Mouse (Mus musculus) layer of hippocampus, adult 11-12 months (tissue): Measurements from ENCODE around the gene Mast4.

Experiments used
- DNase-seq: peaks from one replicate; pipeline ENCODE4 v3.0.0; 2022; ENCODE audit warnings: low spot score

Gene Mast4

DNA sequence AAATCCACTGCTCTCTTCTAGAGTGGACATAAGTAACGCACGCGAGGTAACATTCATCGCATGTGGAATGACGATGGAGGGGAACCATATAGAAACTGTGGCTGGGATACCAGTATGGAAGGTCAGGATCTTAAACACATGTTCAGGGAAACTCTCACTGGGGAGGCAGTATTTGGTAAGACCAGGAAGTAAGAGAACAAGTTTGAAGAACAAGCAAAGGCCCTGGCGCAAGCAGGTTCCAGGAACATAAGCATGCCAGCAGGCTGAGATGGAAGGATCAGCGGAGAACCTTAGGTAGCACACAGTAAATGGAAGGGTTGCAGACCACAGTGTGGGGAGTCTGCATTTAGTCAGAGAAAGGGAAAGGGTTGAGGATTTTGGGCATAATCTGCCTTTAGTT lies 473.6 kb downstream of the Mast4 start:
- no peak for DNase-seq

DNA sequence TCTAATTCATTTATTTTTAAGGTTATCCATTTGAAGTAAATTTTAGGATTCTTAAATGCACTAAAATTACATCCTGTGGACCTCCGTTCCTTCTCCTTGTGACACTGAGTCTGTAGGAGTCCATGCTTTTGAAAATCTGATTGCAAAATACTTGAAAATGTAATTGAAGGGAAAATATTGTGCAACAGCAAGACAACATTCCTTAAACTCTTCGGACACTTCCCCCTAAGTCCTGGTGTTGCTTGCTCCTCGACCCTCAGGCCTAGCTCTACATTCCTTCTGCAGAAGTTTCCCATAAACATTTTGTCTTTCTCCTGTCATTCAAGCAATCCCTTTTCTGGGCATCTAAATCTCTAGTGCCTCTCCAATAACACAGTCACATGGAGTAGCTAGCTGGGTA lies 474.2 kb downstream of the Mast4 start:
- DNase-seq, result no peak

DNA sequence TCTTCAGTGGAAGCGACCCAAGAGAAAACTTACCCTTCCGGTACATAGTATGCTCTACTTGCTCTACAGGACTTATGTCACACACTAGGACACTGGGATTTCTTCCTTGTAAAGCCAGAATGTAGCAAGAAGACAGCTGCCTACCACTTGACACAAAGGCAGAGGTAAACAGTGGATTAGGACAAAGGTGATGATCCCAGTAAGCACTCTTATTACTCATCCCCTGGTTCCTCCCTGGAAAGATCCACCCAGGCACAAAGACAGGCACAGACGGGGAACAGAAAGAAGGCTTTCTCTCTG lies 476.8 kb downstream of the Mast4 start:
- DNase-seq, result no peak

DNA sequence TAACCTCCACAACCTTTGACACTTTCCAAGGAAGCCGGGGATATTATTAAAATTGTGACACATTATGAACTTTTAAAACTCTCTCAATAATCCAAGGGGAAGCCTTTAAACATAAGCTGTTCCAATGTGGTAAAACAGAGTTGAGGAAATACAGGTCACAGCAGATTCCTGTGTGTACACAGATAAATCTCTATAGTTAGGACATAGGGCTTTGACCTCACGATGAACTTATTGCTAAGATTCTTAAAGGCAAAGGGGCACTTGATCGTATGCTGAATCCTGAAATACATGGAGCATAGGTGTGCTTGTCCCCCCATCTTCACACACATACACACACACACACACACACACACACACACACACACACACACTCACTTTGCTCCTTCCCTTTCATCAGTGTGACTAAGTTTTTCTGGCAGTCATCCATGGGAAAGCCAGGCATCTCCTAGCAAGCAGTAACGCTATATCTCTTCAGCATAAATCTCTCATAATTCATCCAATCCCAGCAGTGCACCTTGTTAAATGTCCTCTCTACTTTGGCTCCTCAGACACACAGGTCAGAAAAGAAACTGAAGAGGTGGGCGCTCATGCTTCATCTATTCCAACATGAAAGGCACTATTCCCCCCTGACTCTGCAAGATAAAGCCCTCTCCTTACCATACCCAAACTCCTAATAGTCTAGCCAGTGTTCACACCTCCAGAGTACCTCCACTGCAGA lies 477.3 kb downstream of the Mast4 start:
- DNase-seq, result no peak

DNA sequence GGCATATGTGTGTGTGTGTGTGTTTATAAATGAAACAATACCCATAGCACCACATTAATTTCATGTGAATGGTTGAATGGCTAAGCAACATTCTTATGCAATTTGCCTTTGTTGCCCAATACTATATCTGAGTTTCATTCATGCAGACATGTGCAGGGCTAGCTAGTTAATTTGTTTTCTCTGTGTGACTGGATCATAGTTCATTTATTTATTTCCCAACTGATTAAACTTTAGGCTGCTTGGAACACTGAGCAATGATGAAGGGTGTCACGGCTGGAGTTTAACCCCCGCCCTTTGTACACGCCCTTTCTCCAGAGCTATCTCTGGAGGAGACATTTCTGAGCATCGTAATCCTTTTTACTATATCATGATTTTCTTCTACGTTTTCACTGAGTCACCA lies 481.4 kb downstream of the Mast4 start:
- no peak for DNase-seq

DNA sequence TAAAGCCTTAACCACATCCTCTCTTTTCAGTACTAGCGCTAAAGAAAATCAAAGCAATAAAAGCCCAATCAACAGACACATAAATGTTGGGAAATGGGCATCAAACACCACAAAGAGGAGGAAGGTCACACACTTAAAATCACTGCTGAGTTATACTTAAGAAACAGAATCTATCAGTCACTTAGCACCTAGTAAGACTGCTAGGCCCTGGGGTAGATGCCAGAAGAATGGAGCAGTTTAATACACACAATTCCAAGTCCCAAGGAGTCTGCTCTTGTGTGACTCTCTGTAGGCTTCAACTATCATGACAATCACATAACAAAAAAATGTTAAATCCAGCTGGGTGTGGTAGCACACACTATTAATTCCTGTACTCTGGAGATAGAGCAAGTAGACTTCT lies 483.0 kb downstream of the Mast4 start:
- DNase-seq, result no peak

DNA sequence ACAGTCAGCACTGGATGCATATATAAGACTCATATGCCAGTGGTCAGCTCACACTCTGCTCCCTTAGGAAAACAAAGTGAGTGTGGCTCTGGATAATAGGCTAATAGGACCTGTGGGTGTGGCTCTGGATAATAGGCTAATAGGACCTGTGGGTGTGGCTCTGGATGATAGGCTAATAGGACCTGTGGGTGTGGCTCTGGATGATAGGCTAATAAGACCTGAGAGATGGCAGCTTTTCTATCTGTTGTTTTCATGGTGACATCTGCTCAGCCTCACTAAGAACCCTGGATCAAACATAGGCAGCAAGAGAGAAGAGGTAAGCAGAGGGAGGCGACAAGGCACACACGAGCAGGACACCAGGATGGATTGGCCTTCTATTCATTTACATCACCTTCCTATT lies 483.7 kb downstream of the Mast4 start:
- DNase-seq, result no peak

DNA sequence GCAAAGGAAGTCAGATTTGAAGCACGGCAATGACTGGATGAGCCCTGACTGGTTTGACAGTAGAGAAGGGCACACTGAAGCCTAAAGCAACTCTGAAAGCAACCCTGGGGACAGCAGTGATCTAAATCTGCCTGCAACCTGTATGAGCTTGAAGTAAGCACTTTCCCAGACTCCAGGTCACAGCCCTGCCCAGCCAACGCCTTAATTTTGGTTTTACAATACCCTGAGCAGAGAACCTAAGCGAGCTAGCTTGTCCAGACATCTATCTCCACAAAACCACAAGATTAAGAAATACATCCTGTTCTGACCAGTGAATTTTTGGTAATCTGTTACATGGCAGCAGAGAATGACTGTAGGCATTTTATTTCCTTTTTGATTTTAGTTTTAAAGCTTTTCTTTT lies 485.2 kb downstream of the Mast4 start:
- no peak for DNase-seq

DNA sequence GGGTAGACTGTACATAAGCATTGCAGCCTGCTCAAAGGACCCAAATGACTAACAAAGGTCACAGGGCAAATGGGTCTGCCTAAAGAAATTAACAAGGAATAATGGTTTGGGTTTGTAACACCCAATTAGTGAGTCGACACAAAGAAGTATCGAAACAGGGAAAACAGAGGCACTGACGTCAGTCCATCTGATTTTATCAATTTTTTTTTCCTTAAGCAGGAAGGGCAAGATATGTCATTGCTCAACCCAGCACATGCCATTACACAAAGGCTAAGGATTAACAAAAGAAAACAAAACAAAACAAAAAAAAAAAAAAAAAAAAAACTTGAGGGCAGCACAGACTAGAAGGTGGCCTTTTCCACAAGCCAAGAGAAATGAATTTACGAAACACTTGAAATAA lies 487.8 kb downstream of the Mast4 start:
- DNase-seq, result no peak

DNA sequence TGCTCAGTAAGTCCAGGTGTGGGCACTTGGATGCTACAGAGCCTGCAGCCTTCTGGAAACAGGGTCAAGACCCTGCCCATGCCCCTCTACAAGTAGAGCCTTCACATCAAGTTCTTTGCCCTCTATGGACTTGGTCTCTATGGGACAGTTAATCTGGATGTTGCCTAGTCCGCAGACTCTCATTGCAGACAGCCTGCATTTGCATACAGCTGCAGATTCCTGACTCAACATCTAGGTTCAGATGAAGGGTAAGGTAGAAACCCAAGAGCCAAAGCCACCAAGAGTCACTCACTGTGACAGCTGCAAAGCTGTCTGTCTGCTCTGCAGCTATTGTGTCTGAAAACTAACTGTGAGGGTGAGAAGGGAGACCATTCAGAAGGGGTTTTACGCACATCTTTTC lies 491.6 kb downstream of the Mast4 start:
- no peak for DNase-seq

DNA sequence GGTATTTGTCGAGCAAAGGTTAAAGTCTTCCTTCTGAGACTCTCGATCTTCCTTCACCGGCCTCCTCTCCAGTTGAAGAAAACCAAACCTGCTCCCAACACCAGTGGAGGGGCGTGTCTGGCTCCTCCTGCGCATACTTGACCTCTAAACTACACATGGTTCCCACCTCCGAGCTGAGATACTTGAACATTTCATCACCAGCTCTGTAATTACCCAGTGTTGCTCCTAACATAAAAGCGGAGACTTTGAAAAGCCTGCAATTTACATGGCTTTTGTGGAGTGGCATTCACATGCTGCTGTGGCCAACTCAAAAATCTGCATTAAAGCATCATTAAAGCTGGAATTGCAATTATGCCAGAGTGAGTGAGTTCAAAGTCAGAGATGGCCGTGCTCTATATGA lies 492.1 kb downstream of the Mast4 start:
- no peak for DNase-seq

DNA sequence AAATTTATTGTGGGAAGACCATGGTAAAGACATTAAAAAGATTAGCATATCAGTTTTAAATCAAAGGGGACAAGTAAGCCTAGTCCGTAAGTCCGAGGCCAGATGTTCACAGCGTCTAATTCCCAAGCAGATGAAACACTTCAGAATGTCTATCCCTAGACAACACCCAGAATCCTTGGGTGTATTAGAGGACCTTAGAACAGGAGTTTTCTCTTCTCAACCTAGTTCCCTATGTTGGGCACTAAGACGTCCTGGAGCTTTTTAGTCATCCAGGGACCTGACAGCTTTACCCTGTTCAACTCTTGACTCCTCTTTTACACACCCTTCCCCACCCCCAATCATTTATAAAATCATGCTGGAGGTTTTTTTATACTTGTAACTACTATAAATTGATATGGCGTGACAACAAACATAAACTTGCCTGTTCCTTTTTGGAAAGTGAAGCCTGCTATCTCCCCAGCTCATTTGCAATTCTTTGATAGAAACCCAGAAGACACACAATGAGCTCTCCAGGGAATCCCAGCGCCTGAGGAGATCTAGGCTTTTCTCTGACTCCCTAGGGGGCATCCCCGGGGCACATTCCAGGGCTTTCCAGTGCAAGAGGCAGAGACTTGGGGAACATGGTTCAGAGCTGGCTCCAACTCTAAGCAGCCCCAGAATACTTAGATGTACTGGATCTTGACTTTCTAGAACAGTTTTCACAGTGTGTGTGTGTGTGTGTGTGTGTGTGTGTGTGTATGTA lies 494.4 kb downstream of the Mast4 start:
- DNase-seq, result no peak

DNA sequence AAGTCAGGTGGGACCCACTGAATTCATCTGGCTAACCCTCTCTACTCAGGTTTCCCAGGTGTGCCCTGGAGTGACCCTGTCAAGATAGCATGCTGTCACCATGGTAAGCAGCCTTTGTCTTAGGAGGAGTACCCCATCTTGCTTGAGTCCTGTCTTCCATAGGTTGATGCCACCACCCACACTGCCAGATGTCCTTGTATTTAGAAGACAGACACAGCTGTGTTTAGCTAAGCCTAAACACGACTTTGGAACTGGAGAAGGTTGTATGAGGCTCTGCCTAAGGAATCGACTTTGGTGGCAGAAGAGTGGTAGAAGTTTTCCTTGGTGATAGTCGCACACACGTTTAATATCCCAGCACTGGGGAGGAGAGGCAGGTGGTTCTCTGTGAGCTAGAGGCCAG lies 496.9 kb downstream of the Mast4 start:
- no peak for DNase-seq

DNA sequence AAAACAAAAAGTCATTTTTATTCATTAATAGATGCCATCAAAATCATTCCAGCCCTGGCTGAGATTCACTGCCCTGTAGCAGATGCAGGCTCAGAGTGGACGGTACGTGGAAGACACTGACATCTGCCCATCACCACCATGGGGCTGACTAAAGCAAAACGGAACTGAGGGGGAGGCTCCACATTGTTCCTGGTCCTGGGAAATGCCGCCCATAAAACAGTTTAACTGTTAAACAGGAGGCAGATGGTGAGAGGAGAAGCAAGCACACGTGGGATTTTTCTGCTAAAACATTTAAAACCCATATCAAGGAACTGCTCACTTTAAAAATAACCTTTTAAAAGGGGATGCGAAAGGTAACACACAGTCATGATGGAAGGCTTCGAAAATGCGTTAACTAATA lies 499.0 kb downstream of the Mast4 start:
- DNase-seq, result no peak

DNA sequence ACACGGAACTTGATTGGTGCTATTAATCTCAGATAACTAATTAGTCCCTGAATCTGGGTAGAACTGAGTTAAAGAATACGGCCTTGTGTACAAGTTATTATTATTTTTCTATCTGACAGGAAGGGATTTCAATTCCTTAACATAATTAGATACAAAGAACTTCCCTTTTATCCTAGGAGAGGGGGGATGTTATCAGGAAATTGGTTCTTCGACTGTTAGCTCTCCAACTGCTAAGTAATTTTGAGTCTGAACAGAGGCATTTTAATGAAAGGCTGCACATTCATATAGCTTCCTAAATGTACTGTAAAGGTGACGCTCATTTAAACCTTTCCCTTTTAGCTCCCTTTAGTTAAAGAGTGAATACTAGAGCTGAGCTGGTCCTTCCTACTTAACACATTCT lies 516.0 kb downstream of the Mast4 start:
- no peak for DNase-seq

DNA sequence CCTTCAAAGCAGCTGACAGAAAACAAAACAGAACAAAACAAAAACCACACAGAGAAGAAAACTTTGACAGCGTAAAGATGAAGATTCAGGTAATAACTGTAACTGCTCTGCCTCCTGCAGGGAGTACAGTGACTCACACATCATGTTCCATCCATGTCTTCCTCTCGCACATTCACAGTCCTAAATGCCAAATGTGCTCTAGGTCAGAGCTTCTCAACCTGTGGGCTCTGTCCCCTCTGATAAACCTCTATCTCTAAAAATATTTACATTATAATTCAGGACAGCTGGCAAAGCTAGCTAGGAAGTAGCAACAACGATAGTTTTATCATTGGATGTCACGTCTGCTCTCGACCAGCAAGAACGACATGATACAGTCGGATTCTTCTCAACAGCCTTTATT lies 517.6 kb downstream of the Mast4 start:
- no peak for DNase-seq

DNA sequence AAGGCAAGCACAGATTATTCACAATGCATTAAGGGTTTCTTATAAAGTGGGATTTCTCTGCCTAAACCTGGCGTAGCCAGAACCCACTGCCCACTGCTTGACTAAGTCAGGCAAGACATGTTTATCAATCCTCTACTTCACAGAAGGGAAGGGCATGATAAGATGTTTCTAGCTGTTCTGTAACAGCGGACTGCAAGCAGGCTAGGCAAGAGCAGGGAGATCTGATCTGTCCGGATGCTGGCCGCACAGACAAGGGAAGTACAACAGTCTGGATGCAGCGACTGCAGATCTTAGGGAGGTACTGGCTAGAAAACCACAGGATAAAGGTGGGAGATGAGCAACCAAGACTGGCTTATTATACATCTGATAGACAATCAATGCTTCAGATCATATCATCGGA lies 519.1 kb downstream of the Mast4 start:
- DNase-seq, result no peak

DNA sequence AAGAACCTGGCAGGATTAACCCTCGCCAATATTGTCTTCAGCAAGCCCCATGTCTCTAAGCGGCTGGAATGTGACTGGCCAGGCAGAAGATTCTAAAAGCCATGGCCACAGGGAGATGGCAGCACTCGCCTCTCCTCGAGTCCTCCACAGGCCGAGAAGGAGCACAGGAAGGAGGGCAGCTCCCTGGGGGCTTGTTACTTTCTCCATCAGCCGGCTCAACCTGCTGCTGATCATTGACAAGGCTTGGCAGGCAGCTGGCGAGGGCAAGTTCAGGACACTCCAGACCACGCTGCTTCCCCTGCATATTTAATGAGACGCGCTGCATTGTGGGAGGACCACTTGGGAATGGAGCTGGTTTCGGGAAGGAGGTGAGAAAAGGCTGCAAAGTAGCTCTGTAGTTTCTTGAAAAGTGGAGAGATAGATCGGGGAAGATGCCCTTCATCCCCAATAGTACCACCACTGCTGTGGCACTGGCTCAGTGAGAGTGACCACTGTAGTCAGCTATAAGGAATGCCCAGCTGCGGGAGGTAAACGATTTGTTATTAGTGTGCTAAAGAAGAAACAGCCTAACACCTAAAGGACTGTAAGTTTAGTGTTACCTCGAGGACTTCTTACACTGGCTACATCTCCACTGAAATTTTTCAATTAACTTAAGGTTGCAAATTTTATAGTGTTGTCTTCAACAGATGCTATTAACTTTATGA lies 523.0 kb downstream of the Mast4 start:
- peak; percentile 31 for DNase-seq

DNA sequence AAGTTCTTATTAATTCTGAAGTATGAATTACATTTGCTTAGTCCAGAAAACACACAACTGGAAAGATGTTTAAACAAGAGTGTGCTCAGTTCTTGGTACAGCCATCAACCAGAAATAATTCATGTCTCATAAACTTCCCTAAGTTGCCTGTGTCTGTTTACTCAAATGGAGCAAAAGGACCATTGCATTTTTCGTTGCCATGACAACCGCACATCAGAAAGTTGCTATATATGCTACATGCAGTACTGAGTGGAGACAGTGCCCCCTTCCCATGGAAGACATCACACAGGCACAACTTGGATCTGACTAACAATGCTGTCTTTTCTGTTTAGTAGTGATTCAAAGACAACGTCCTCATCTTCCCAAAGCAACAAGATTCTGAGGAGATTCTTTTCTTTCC lies 527.6 kb downstream of the Mast4 start:
- no peak for DNase-seq

DNA sequence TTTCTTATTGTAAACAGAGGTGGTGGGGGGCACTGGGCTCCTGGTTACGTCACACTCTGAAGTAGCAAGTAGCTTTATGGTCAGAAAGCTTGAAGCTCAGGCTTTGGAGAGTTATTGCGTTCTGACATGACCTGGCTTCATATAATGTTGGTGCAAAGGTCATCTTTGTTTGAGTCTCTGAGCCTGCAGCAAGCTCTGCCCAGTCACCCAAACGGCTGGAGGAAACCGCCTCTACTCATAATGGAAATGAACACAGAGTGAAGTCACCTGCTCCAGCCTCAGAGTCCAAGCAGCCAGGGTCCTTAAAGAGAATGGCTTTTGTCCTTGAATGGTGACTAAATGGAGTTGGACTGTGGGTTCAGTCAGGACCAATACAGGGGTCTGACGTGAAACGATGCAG lies 529.1 kb downstream of the Mast4 start:
- DNase-seq, result no peak

DNA sequence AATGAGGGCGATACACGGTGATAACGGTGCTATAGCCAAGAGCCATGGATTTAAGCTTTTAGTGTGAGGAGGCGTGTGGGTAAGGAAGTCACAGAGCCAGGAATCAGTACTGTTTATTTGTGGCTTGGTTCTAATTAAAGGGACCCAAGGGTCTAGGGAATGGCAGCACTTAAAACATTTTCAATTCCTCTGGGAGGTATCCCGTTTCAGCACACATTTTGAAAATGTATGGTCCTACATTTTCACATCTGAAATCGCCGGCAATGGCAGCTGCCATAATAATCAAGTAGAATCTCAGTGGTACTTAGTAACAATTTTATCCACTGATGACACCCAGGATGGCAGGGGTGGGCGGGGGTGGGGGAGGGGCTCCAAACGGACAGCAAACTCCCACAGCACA lies 531.1 kb downstream of the Mast4 start:
- DNase-seq, result no peak

DNA sequence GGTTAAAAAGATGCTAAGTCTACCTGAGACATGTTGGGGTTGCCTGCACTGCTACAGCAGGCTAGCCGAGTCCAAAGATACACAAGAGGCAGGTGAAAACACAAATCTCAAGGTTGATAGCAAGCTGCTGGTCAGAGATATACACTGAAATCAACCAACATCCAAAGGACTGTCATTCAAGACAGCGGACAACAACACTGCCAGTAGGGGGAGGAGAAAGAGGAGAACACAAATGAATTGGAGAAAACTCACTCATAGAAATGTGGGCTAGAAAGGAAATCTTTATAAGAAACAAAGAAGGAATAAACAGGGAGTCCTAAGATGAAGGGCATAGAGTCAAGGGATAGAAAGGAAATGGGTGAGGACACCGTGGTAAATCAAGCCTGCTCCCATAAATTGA lies 542.1 kb downstream of the Mast4 start:
- no peak for DNase-seq

DNA sequence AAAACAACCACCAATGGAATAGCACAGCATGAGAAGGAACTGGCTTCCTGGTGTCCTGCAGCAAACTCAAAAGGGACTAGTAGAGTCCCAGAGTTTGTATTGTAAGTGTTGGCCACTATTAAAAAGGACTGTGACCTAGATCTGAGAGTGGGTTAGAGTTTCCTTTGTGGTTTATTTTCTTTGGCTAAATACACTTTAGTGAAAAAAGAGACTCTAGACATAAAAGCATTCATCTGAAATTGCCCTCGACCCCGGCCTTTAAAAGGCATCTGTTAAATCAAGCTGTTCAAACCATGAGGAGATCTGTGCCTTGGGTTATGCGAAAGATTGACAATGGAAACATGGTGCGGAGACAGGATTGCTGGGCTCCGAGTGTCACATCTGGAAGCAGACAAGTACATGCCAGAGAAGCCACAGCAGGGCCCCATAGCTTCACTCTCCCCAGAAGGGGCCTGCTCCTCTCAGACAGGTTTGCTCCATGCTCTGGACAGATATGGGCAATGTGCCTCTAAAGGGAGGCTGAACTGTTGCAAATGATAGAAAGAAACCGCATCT lies 543.6 kb downstream of the Mast4 start:
- DNase-seq, result no peak
